Mouse (Mus musculus): ENCODE measurements around the gene Gm16181.
"Not testable (repeated sequence)": the region's sequence is repeated elsewhere in the genome, so short reads cannot be mapped to it uniquely, and the experiment has no call there.

Gene Gm16181

DNA sequence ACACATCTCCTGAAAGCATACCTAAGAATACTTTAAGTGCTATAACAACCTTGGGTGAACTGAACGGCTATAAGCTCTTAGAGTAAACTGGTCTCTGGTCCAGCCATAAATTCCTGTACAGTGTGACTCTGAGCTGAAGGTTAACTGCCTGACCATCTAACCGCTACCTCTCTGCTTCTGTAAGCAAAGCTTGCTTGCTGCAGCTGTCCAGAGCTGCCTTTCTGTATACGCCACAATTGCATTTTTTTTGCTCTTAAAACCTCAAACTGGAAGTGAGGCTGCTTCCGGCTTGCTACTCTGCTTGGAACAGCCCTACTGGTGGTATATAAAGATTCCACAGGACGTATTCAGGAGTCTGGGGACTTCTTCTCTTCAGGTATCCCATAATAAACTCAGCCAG is 12.0 kb downstream of the Gm16181 start:
- DNase-seq (ENCODE audit: low spot score), result no peak

DNA sequence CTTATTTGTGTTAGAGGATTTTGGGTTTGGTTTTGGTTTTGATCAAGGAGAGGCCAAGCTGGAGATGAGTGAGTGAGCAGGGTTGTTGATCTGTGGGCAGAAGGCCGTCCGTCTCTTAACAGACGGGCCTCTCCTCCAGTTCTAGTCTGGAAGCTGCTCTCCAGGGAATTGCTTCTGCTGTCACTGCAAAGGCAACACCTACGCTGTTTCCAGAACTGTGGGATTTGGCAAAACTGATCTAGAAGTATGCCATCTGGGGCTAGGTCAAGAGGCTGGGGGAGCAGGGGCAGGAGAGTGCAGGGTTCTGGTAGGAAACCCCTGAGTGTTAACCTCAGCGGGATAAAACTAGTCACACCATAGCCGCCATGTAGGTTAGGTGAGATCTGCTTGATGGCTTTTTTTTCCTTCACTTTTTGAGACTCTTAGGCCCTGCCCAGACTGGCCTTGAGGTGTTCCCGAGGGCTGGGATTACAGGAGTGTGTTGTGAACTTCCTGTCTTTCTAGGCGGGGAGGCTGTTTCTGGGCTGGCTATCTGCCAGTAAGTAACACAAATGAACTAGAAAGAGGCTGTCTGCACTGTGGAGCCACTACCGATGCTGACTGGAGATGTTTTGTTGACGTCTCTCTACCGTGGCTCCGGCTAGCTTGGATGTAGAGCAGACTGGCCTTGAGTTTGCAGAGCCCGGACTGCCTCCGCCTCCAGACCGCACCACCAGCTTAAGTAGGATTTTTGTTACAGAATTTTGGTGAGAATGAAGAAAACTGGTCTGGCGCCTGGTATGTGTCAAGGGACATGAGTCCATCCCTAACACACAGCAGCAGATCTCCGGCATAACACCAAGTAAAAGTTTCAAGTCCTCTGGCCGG is 12.7 kb downstream of the Gm16181 start, which contains the start of gene Atp6v1g2:
Atp6v1g2 (plus strand) TSS at position 547 of the 867 bp plus-strand sequence.
- DNase-seq (ENCODE audit: low spot score), result peak; percentile 45

DNA sequence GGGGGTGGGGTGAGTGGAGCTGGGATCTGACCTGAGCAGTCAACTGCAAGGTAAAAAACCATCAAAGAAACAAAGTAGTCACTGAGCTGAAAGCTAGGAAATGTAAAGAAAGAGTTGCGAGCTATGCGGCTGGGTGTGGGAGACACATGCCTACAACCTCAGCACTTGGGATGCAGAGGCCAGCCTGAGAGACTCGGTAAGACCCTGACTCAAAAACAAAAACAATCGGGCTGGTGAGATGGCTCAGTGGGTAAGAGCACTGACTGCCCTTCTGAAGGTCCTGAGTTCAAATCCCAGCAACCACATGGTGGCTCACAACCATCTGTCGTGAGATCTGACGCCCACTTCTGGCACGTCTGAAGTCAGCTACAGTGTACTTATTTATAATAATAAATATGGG is 13.5 kb downstream of the Gm16181 start:
- DNase-seq (ENCODE audit: low spot score), result not testable (repeated sequence)

DNA sequence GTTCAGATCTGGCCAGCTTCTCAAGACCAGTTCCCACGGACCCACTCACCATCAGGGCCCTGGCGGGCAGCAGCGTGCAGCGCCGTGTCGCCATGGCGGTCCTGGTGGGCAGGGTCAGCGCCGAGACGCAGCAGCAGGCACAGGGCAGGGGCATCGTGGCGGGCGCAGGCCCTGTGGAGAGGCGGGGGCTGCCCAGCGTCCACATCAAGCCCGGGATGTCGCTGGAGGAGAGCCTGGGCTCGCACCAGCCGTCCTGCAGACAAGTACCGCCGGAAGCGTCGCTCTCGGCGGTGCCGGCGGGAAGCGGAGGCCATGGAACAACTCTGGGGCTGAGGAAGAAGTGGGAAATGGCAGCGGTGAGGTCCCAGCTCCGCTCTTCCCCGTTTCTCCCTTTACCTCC is 14.3 kb downstream of the Gm16181 start:
- DNase-seq (ENCODE audit: low spot score), result peak; percentile 65

DNA sequence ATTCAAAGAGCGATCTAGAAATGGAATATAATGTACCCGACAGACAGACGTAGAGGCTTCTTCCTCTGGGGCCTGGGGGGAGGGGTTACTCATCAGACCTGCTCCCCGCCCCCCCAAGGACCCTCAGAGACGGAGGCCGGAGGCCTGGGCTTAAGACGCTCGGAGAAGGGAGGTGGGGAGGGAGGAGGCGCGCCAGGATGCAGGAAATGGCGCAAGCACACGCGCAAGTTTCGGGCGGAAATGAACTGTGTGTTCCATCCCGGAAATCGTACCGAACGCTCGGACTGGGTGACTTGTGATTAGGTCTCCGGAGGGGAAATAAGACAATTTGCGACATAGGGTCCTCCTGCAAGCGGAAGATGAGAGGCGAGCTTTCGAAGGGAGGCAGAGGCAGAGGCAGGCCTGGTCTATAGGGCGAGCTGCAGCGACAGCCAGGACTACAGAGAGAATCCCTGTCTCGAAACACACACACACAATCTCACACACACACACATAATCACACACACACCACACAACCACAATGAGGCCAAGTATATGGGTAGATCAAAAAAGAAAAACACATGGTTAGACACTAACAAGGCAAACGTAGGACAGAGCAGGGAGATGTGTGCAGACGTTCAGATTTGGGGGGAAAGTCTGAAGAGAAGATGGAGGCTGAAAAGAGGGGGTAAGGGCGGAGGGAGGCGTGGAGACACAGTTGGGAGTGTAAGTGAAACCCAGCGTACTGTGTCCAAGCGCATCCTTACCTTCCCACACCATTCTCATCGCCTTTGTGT is 15.2 kb downstream of the Gm16181 start, which contains the start of gene Nfkbil1:
Nfkbil1 (minus strand) TSS at position 179 of the 776 bp plus-strand sequence.
- peak; percentile 87 for DNase-seq (ENCODE audit: low spot score)

DNA sequence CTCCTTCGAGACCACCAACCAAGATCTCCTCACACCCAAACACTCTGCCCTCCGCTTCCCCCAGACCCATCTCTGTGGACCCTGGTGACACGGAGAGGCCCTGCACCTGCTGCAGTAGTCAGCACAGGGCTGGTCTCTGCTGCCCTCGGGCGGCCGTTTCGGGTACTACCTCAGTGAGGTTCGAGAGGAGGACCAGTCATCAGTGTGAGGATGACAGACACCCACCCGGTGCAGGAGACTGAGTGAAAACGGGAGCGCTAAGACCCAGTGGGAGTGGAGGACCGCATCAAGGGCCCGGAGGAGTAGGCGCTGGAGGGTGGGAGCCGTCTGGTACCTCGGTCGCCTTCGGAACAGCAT is 15.7 kb downstream of the Gm16181 start:
- DNase-seq (ENCODE audit: low spot score), result peak; percentile 95

DNA sequence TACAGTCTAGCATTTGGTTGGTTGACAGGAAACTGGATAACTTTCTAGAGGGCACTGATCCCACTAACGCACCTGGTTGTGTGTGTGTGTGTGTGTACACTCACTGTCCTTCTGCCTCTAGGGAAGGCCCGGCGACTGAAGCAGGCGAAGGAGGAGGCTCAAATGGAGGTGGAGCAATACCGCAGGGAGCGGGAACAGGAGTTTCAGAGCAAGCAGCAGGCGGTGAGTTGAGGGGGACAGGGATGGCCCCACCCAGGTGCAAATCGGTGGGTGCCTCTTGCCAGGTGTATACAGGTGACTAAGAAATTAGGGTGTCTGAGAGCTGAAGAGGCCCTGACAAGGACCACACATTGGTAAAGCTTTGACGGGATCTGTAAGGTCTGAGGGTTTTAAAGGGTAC is 16.4 kb downstream of the Gm16181 start:
- no peak for DNase-seq (ENCODE audit: low spot score)

DNA sequence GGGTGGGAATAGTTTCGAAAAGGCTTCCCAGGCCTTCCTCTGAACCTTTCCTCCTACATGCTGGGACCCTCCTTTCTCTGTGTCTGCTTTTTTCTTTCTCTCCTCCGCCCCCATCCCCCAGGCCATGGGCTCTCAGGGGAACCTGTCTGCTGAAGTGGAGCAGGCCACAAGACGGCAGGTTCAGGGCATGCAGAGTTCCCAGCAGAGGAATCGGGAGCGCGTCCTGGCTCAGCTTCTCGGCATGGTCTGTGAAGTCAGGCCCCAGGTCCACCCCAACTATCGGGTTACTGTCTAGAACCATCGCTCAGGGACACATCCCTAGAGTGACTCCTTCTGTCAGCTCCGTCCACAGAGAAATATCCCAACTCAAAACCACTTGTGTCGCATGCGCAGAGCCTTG is 16.9 kb downstream of the Gm16181 start:
- DNase-seq (ENCODE audit: low spot score), result no peak

DNA sequence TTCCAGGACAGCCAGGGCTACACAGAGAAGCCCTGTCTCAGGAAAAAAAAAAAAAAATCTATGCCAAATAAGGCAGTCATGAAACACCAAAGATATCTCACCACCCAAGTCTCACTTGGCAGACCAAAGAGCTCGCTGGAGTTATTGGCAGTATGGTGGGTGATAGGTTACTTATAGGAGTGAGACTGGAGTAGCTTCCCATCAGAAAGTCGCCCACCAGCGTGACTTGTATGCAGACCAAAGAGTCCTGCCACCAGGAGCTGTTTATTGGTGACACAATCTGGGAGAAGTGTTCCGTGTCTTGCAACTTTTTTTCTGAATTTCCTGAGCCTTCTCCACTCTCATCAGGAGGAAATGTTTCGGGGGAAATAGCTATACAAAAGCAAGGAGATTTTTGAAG is 19.1 kb downstream of the Gm16181 start:
- DNase-seq (ENCODE audit: low spot score), result no peak

DNA sequence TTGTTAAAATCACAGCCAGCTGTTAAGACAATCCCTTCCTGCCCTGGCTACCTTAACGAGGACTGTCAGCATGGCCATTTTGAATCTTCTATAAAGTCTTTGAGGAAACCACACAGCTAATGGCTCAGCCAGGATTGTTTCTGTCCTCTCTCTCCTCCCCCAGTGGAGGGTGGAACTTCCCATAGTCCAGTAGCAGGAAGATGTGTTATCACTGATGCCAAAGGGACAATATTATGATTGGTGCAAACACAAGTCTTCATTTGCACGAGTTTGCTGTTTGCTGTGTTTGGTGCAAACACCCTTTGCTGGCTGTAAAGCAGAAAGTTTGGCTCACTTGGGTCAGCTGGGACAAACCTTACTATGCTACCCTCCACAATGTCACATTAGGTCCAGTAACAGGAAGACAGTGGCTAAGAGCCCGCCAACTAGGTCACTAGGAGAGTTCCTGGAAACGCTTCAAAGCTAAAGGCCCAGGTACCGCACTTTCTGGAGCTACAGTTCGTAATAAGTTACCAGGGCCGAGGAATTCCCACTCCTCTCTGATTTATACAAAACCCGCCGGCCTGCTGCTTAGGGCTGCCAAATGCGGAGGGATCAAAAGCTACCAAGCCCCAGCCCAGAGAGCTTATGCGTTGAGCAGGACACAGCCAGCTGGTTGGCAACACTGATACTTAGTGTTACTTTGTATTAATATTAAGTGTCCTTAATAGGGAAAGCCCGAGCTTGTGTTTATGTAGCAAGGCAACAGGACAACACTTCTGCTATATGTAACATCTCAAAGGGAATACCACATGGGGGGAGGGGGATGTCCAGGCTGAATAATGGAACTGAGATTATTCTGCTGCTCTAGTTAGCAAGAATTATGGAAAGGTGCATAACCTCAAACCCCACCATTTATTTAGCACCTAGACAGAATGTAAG is 20.0 kb downstream of the Gm16181 start:
- DNase-seq (ENCODE audit: low spot score), result no peak

DNA sequence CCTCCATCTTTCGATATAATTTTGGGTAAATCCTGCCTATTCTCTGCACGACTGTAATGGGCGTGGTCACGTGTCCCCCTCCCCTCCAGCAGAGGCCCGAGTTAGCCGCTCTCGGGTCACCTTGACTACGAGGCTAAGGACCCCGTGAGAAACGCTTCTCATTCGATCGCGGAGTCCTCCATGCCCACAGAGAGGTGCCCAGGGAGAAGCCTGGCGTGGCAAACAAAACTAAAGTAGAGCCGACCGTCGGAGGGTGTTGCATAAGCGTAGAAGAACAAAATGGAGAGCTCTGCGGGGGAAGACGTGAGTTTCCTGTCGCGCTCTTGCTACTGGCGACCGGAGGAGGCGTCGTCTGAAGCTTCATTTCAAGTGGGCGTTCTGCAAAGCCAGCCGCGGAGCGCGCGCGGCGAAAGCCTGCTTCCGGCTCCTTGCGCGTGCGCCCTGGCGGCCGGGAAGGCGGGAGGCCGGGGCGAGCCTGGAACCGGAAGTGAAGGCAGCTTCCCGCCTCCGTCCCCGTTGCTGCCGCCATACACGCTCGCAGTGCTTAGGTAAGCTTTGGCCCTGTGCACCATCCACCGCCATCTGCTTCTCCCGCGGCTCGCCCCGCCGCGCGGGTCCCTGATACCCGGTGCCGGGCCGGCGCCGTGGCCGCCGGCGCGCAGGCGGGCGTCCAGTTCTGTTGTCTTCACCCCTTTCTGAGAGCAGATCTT is 20.8 kb downstream of the Gm16181 start, which contains the start of gene Ddx39b:
Ddx39b (plus strand) TSS at position 442 of the 710 bp plus-strand sequence.
- DNase-seq (ENCODE audit: low spot score), result peak; percentile 97

DNA sequence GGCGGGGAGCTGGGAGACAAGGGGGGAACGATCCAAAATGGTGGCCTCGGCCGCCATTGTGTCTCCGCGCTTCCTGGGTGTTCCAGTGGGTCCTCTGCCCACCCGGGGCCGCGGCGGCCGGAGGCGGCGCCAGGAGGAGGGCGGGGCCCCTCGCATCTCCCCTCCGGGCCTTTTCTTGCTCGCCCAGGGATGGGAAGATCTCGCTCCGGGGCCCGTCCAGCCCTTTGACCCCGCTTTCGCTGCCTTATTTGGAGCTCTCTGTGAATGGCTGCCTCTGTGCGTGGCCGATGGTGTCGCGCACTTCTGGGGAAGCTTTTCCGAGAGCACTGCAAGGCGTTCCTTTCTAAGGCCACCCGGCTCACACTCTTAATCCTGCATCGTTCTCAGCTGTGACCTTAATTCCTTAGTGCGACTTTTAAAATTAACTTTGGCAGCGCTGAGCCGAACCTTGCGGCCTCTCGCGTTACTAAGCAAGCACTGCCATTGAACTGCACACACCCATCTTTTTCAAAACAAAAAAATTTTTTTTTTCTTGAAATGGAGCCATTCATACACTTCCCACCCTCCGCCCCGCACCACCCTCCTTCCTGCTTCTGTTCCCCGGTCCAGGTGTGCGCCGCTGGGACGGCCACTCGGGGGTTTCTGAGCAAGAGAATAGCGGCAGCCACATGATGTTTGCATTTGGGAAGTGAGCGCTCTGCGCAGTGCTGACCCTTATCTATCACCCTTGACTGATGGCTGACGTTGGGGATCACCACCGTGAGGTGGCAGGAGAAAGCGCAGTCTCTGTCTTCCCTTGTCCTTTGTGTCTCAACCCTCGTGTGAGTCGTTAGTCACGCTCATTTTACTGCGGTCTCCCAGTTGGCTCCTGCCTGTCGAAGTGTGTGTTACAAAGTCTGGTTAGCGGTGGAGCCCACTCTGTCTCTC is 21.6 kb downstream of the Gm16181 start:
- DNase-seq (ENCODE audit: low spot score), result peak; percentile 53

DNA sequence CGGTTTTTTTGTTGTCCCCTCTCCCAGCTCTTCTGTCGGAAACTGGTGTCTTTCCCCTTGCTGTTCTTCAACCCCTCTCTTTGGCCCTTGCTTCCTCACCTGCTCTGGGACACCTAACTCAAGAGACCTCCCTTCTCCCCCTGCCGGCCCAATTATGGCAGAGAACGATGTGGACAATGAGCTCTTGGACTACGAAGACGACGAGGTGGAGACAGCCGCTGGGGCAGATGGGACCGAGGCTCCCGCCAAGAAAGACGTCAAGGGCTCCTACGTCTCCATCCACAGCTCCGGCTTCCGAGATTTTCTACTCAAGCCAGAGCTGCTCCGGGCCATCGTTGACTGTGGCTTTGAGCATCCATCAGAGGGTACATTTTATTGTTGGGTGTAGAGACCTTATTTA is 22.5 kb downstream of the Gm16181 start:
- DNase-seq (ENCODE audit: low spot score), result peak; percentile 44

DNA sequence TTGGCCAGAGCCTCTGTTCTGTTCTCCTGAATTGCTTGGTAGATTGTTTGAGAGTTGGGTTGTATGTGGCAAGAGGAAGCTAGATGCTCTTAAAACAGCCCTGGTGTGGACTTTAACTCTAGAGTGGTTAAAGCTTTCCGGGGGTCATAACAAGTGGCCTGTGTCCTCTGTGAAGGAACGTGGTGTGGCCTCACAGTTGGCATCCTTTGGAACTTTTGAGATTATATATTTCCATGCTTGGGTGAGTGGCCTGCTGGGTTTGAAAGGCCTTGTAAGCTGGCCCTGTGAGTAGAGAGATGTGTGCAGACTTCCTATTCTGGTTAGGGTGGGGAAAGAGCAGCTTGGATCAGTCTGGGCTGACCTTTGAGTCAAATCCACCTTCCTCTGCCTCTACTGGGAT is 24.4 kb downstream of the Gm16181 start:
- no peak for DNase-seq (ENCODE audit: low spot score)

DNA sequence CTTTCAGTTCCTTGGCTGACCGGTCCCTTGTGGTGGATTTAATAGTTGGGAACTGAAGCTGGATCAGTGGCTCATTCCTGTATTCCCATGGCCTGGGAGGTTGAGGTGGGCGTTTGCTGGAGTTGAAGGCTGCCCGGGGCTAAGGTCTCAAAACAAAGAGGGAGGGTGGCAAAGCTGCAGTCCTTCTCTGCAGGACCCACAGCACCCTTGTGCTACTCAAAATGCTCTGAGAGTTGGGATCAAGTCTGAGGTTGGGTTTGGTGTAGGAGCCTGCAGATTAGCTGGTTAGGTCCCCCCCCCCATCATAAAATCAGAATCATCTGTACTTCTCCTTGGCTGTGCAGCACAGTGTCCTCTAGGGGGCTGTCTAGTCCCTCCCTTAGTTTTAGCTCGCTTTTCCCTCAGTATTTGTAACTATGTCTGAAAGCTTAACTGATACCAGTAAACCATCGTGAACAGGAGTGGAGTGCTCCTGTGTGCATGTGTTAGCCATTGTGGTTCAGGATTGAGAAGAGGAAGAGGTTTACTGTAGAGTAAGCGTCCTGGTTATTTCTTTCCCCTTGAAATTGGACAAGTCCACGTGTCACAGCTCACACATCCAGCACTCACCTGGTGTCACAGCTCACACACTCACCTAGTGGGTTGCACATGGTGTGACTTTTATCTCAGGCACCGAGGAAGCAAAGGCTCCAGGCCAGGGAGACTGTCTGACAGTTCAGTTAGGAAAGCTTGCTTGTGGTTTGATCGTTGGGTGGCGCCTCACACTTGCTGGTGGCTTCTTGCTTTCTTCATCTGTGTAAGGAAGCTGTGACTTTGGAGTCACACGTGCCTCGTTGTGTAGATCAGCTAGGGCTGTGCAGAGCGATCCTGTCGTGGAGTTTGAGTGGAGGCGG is 25.3 kb downstream of the Gm16181 start:
- no peak for DNase-seq (ENCODE audit: low spot score)

DNA sequence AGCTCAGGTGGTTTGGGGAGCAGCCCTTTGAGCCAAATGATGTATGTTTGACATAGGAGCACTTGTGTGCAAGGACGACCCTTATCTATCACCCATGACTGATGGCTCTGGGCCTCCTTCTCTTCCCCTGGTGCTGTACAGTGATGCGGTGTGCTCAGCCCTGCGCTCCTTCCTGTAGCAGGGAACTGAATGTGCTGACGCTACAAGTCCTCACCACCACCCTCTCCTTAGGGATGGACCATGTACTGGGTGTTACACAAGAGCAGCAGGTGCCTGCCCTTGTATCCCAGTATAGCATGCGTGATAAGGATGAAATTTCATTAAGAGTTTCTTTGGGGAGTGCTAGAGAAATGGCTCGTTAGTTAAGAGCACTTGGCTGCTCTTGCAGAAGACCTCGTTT is 26.5 kb downstream of the Gm16181 start:
- DNase-seq (ENCODE audit: low spot score), result no peak

DNA sequence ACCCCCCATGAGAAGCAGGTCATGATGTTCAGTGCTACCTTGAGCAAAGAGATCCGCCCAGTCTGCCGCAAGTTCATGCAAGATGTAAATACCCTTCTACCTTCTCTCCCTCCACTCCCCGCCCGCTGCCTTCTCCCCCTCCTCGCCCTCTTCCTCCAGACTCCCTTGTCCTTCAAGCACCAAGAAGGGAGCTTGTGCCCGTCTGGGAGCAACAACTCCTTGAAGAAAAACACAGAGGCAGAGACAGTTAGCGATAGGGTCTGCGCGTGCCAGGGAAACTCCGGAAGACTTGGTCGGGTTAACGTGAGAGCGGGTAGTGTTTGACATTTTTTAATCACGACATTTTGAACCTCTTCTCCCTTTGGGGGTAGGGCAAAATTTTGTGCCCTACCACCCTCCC is 28.4 kb downstream of the Gm16181 start:
- DNase-seq (ENCODE audit: low spot score), result no peak

DNA sequence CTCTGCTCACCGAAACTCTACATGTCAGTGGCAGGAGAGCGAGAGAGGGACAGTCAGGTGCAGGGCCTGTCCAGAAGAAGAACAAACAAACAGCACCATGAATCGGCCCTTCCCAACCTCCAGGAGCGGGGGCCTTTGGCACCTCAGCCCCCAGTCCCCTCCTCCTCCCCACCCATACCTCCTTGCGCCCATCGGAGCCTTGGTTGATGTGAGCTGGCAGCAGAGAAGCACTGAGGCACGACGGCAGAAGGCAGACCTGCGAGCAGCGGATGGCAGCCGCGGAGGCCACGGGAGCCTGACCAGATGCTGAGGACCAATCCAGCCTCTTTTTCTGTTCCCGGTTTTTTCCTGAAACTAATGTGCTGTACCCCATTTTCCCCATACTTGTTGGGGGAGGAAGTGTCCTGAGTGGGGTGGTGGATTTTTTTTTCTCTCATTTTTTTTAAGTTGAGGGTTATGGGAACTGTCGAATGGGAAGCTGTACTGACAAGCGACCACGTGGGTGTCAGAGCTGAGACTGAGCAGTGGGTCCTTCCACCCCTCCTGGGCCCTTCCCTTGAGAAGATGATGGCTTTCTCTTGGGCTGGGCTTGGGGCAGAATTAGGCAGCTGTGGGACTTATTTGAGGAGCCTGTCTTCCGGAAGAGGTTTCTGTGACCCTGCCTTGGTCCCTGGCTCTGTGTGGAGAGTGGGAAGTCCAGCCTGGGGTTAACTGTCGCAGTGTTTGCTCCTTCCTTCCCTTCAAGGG is 29.0 kb downstream of the Gm16181 start:
- DNase-seq (ENCODE audit: low spot score), result no peak
